Mouse (Mus musculus): ENCODE measurements around the gene Rbm8a.

The Rbm8a gene

DNA sequence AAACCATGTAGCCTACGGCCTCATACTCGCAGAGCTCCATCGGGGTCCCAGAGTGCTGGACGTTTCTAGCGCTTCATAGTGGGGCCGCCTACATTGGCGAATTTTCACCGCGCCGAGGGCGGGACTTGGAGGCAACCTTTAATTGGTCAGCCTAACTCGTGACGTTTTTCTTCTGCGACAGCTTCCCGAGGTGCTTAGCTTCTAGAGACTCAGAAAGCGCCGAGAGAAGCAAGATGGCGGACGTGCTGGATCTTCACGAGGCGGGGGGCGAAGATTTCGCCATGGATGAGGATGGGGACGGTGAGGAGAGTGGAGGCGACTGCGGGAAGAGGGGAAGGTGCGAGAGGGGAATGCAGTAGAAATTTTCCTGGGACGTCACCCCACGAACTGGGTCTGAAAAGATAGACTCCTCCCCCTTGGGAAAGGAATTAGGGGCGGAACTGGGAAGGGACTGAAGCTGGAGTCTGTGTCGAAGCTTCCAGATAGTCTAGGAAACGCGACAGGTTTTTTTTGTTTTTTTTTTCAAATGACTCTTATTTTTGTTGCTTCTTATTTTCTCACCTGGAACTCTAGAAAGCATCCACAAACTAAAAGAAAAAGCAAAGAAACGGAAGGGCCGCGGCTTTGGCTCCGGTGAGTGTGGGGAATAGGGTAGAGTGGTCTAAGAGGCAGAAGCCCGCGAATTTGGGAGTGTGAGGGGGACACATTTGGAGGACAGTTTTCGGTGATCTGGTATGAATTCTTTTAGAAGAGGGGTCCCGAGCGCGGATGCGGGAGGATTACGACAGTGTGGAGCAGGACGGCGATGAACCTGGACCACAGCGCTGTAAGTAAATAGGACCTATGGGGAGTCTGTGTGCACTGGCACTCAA lies at the start of gene Rbm8a:
Gene Rbm8a, plus strand, starts transcription at position 205 of the 872 bp plus-strand sequence.
- DNase-seq: peak; percentile 97

DNA sequence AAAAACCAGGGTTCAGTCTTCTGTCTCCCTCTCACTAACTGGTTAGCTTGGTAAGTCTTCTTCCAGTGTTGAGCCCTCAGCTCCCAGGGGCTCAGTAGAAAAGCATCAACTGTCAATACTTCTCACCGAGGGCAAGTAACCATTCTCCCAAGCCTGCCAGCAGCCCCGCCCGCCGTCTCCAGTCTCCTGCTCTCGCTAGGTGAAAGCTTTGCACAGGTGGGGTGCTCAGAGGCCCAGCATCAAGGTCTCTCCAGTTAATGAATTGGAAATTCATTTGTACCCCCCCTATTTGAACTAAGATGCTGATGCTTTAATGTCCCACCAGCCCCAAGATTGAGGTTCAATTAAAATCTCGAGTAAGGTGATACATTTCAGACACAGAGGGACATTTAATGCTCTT lies 48.6 kb upstream of the Rbm8a start:
- no peak for DNase-seq

DNA sequence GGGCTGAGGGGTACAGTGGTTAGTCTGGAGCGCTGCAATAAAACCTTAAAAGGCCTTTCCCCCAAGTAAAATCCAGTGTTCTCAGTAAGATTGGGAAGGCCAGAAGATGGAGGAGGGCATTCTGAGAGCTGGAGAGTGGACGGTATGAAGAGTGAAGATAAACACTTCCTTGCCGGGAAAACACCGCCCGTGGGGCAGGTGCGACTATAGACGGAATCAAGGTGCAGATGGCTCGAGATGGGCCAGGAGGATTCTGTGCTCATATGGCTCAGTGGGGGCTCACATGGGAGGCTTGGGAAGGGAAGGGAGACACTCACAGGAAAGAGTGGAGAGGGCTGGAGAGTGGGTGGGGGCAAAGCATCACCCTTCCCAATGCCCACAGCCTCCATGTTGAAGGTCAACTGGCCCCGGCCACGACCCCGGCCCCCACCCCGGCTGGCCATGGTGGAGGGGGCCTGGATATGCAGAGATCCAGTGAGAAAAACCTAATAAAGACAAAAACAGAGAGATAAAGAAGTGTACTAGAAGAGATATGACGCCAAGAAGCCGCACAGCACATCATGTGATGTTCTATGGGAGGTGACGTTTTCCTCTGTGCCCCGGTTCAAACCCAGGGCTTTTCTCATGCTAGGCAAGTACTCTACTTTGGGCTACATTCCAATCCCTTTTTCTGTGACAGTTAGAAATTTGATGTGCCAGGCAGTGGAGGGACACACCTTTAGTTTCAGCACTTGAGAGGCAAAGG lies 47.8 kb upstream of the Rbm8a start:
- DNase-seq: no peak

DNA sequence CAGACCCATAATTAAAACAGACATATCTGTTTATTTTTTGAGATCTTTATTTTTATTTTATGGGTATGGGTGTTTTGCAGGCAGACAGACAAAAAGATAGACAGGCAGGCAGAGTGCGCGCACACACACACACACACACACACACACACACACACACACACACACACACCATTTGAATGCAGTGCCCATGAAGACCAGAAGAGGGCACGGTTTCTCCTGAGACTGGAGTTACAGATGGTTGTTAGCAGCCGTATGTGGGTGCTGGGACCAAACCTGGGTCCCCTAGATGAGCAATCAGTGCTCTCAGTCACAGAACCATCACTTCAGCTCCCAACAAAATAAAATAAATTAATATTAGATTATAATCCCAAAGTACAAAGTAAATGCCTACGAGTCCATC lies 46.3 kb upstream of the Rbm8a start:
- no peak for DNase-seq

DNA sequence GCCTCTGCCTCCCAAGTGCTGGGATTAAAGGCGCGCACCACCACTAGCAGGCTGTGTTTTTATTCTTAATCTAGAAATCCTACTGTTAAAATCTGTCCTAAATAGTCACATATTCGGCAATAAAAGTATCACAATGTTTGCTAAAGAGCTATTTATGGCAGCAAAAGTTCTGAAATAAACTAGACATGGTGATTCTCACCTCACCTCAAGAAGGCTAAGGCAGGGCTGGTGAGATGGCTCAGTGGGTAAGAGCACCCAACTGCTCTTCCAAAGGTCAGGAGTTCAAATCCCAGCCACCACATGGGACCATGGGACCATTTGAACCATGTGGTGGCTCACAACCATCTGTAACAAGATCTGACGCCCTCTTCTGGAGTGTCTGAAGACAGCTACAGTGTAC lies 39.1 kb upstream of the Rbm8a start:
- DNase-seq: no peak

DNA sequence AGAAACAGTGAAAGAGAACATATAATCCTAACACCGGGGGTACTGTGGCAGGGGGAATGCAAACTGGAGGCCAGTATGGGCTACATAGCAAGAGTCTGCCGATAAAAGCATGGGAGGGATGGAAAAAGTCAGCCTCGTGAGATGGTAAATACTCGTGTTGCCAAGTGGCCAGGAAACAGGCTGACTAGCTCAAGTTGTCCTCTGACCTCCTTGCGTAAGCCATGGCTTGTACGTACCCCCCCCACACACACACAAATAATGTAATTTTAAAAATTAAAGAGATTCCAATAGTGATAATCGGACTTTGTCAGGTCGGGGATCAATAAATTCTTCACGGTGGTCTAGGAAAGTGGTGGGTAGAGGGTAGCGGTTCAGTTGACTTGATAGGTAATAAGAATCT lies 36.4 kb upstream of the Rbm8a start:
- peak; percentile 36 to 48 for DNase-seq

DNA sequence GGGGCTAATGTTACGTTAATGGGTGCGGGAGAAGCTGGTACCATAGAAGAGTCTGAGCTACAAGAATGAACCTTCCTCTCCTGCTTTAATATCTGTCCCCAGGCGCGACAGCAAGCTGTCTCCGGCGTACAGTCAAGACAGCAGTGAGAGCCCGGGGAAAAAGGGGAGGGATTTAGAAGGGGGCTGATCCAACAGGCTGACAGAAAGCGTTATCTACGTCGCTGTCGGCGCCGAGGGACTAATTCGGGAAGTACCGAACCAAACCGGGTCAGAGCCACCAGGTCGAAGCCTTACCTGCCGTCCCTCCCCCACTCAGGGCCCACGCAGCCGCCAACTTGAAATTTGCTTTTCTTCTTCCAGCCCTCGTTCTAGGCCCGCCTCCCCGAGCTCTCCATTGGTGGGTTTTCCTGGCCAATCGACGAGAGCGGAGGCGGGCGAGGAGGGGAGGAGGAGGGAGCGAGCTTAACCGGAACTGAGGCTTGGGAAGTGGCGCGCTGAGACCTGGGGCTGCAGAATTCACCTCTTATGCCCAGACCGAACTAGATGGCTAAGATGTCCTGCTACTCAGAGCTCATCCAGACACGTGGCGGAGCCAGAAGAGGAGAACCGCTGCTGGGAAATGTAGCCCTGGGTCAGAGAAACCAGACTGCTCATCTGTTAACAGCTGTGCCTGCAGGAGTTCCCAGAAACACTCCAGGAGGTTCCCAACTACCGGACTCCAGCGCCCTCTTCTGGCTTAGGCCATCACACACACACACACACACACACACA lies 35.8 kb upstream of the Rbm8a start, which contains the start of gene Polr3gl:
Gene Polr3gl, minus strand, starts transcription at position 392 of the 771 bp plus-strand sequence.
- peak; percentile 97 for DNase-seq

DNA sequence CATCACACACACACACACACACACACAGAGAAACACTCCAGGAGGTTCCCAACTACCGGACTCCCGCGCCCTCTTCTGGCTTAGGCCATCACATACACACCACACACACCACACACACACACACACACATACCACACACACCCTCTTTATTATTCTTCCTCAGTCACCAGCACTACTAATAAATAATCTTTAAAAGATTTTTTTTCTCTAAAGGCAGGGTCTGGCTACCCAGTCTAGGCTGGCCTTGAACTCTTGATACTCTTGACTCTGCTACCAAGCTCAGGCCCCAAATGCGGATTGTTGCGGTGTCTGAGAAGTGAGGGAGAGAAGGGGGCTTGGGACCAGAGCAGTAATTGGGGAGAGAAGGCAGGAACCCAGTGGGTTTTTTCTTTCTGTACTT lies 34.9 kb upstream of the Rbm8a start:
- DNase-seq: no peak

DNA sequence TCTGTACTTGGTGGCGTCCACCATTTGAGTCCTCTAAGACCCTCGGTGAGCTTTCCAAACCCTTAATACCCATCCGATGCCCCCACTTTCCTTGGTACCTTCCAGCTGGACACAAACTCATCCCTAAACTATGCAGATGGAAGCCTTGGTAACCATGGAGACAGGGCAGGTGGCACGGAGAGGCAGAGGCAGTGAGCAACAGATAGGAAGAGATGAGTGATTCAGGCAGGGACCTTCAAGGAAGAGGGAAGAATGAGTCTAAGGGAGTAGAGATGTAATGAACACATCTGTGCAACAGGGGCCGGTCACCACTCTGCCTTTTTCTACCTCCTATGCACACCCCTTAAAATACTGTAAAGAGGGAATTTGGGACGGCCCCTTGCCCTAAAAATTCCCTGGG lies 34.1 kb upstream of the Rbm8a start:
- peak; percentile 57 to 64 for DNase-seq

DNA sequence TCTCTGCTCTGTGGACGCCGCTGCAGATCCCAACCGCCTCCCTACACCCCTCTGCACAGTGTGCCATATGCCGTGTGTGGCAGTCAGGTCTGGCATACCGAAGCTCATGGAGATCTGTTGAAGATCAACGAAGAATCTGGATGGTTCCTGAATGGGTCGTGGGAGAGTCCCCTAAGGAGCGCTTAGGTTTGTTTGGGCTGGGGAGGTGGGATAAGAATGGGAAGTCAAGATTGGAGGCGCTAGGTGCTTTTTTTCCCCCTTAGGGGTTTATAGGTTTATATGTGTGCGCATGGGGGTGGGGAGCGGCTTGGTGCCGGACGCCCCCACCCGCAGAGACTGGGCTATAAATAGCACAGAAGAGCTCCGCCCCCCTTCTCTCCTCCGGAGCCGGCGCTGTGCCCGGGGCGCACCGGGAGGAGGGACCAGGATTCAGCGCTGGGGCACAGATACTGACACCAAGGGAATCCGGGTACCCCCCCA lies 33.5 kb upstream of the Rbm8a start, which contains the start of gene Ankrd34a:
Gene Ankrd34a, plus strand, starts transcription at position 409 of the 480 bp plus-strand sequence.
- DNase-seq: peak; percentile 93 to 96

DNA sequence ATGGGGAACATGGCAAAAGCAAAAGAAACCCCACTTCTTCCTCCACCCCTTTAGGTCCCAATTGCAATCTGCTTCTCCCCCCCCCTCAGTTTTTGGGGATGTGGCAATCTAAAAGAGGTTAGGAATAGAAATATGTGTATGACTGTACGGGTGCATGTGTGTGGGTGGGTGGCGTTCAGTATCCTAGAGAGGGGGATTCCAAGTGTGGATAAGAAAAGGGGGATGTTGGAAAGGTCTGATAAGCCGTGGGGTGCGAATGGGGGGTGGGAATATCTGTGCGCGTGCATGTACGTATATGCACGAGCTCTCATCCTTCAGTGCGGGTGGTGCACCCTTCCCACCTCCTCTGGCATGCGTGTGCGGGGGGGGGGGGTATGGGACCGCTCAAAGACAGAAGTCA lies 32.9 kb upstream of the Rbm8a start:
- DNase-seq: peak in 1 of 2 experiments; percentile 65

DNA sequence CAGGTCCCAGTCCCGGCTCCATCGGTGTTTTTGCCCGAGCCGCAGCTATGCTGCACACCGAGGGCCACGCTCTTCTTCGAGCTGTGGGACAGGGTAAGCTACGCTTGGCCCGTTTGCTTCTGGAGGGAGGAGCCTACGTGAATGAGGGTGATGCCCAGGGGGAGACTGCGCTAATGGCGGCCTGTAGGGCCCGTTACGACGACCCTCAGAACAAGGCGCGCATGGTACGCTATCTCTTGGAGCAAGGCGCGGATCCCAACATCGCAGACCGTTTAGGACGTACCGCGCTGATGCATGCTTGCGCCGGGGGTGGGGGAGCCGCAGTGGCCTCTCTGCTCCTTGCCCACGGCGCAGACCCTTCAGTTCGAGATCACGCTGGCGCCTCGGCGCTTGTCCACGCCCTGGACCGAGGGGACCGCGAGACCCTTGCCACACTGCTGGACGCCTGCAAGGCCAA lies 32.3 kb upstream of the Rbm8a start:
- peak; percentile 70 for DNase-seq

DNA sequence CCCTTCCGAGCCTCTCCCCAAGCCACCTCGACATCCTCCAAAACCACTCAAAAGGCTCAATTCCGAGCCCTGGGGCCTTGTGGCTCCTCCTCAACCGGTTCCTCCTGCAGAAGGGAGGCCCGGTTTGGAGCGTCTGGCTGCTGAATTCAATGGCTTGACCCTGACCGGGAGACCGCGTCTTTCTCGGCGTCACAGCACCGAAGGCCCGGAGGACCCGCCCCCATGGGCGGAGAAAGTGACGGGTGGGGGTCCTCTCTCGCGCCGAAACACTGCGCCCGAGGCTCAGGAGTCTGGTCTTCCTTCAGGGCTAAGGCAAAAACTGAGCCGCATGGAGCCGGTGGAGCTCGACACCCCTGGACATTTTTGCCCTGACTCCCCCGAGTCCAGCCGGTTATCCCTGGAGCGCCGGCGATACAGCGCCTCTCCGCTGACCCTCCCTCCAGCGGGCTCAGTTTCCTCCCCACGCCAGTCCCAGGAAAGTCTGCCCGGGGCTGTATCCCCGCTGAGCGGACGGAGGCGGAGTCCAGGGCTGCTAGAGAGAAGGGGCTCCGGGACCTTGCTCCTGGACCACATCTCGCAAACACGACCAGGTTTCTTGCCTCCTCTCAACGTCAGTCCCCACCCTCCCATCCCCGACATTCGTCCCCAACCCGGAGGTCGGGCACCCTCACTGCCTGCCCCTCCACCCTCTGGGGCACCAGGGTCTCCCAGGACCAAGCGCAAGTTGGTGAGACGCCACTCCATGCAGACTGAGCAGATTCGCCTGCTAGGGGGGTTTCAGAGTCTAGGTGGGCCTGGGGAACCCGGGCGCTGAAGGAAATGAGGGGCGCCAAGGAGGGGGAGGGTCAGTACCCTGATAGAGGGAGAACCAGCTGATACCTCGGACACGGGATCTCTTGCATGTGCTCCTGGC lies 31.3 kb upstream of the Rbm8a start:
- peak; percentile 73 to 75 for DNase-seq

DNA sequence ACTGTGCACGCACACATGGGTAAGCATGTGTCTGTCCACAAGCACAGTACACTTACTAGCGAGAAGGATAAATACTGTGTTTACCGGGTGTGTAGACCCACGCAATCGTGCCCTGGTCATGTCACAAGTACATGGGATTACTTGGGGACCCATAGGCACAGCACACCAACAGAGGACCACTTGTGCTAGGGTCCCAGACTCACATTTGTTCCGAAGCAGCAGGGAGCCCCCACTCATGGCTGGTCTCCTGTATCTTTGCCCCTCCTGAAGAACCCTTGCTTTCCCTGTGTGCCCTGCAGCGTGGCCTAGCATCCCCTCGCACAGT lies 30.7 kb upstream of the Rbm8a start:
- peak in 1 of 2 experiments; percentile 37 for DNase-seq

DNA sequence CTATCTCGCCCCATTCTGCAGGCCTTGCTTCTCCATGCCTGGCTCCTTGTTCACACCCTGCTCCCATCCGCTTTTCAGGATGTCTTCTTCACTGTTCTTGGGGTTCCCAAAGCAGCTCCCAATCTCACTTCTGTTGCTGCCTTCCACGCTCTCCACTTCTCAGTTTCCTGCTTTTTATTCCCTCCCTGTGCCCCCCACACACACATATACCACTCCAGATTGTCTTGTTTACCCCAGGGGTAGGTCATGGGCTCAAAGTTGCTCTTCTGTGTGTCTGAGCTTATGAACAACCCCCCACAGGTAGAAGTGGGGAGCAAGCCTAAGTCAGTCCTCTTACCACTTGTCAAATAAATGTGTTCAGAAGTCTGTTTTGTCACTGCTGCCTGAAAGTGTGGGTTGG lies 30.3 kb upstream of the Rbm8a start:
- DNase-seq: no peak

DNA sequence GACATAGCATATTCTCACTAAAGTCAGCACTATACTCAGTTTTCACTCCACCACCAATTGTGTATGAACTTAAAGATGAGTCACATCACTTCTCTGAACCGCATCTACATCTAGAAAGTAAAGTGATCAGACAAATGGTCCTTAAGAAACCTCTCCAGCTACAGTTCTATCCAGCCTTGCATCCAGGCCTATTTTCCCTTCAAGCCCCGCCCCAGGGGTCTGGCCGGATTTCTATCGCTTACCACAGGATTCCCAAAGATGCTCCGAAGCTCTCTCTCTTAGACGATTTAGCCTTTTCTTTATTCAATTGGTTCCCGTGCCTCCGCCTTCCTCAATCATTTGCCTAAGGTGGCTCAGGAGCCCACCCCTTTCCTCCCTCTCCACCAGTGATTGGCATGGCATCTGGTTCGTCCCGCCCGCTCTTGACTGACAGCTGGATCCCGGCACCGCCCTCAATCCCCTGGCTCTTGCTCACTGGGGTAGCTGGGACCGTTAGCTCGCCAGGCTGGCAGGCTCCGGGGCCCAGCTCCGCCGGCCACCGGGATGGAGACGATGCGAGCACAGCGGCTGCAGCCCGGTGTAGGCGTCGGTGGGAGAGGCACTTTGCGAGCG lies 29.0 kb upstream of the Rbm8a start, which contains the start of gene Lix1l:
Gene Lix1l, plus strand, starts transcription at position 511 of the 612 bp plus-strand sequence.
- peak; percentile 88 to 92 for DNase-seq

DNA sequence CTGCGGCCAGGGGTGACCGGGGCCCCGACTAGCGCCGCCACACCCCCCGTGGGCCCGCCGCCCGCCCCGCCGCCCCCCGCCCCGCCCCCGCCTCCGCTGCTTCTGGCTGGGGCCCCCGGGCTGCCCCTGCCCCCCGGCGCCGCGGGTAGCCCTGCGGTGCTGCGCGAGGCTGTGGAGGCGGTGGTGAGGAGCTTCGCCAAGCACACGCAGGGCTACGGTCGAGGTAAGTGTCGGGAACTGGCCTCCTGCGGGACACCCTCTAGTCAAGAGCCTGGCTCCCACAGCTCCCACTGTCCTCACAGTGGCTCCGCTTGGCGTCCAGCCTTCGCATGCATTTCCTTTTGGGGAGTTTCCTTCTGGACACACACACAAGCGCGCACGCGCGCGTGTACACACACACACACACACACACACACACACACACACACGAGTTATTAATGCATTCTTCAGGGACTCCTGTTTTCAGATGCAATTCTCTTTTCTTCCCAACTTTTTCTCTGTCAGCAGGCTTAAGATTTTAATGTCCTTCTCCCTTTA lies 28.4 kb upstream of the Rbm8a start:
- peak; percentile 74 to 80 for DNase-seq

DNA sequence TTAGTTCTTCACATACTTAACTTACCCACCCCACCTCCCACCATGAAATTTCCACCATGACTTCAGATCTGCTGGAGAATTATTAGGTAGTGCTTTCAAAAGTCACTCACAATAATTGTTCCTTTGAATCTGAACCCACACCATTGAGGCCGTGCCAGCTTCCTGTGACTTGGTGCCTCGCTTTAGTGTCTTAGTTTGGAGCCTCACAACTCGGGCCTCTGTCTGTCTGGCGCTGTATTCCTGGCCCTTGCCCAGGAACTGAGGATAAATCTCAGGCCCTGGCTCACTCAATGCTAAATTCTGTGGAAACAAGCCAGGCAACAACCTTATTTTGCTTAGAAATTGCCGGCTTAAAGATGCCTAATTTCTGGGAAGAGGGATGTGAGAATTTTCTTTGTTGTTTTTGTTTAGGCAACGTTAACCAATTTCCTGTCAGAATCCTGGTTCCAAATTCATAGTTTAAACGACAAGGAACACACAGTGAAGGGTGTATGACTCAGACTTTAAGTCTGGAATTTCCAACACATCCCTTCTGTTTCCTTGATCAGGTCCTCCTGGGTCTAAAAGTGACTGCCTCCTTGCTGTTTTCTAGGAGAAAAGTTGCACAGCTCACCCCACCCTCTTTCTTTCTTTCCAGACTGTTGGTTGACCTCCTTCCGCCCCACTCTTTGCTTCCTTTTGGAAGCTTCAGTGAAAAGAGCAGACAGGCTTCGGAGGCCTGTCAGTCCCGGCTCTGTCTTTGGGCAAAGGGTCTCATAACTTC lies 27.6 kb upstream of the Rbm8a start:
- DNase-seq: peak in 1 of 2 experiments; percentile 51

DNA sequence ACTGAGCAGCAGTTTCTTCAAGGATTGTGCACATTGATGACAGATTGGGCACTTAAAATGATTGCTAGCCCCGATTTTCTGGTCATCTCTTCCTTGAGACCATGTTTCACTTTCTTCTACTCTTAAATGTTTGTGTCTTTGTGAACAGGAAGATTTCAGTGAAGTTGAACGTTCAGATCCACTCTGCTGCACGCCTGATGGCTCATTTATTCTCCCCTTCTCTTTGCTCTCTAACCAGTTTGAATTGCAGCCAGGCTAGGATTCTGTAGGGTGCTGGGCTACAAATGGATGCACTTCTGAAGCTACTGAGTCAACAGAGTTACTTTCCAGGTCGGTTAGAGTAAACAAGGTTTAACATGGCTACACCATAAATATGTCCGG lies 27.0 kb upstream of the Rbm8a start:
- no peak for DNase-seq

DNA sequence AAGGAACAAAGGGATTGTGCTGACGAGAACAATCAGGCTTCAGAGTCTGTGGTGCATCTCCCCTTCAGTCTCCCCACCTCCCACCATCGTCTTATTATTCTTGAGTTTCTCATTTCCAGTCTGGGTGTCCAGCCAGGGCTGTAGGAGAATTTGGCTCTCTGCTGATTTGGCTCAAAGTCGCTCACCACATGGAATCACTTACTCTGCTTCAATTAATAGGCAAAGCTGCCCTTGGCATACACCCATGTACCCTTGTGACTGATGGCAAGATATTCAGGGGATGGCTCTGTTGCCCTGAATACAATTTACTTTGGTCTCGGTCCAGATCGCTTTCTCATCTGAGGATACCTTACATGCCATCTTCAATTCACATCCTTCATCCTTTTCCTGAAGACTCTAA lies 26.4 kb upstream of the Rbm8a start:
- peak; percentile 55 to 69 for DNase-seq
